Mouse (Mus musculus) forebrain, postnatal 0 days (tissue): ENCODE measurements around the gene Anxa11. TPM values are rescaled to one million over a fixed set of nuclear protein-coding genes. Genes with fewer than 3 reads are reported as not detected.

Experiments used
- ATAC-seq: fragments of 200-750 bp; cut with Nextera tagmentation; 2 replicates; pipeline ENCODE4 v1.8.0; 2017; ENCODE audit warnings: mild to moderate bottlenecking, moderate library complexity
- DNase-seq: peaks from one replicate; pipeline ENCODE4 v3.0.0-alpha.2; 2015
- H3K27ac ChIP-seq: fragments of 300-500 bp; sonication (generic); 2 replicates; pipeline ENCODE4 v1.5.1; 2014; ENCODE audit warnings: low read depth, mild to moderate bottlenecking, antibody characterized with exemption, low read length, moderate library complexity, mixed read lengths
- H3K27me3 ChIP-seq: fragments of 300-500 bp; sonication (generic); 2 replicates; pipeline ENCODE4 v1.6.1; 2014; ENCODE audit warnings: mild to moderate bottlenecking, low read length, mixed read lengths; ENCODE audit not compliant: insufficient read depth
- H3K36me3 ChIP-seq: fragments of 300-500 bp; sonication (generic); 2 replicates; pipeline ENCODE4 v1.6.1; 2014; ENCODE audit warnings: mild to moderate bottlenecking, moderate library complexity; ENCODE audit not compliant: insufficient read depth
- H3K4me1 ChIP-seq: fragments of 300-500 bp; sonication (generic); 2 replicates; pipeline ENCODE4 v1.6.1; 2014; ENCODE audit warnings: antibody characterized with exemption; ENCODE audit not compliant: insufficient read depth
- H3K4me2 ChIP-seq: fragments of 300-500 bp; sonication (generic); 2 replicates; pipeline ENCODE4 v1.6.1; 2014; ENCODE audit warnings: low read depth, mild to moderate bottlenecking, moderate library complexity
- H3K4me3 ChIP-seq: fragments of 300-500 bp; sonication (generic); 2 replicates; pipeline ENCODE4 v1.5.1; 2014; ENCODE audit warnings: low read depth, low read length, mixed read lengths
- H3K9ac ChIP-seq: fragments of 300-500 bp; sonication (generic); 2 replicates; pipeline ENCODE4 v1.6.1; 2014; ENCODE audit warnings: mild to moderate bottlenecking
- H3K9me3 ChIP-seq: fragments of 300-500 bp; sonication (generic); 2 replicates; pipeline ENCODE4 v1.6.1; 2016; ENCODE audit warnings: low read length
- CTCF ChIP-seq: sonication (generic); IDR thresholded peaks from 2 replicates; pipeline ENCODE4 v1.5.1; 2016; ENCODE audit warnings: antibody characterized with exemption, control low read depth, low read depth
- WGBS: fragments of 180-500 bp; shearing (Covaris S2); extraction: QIAGEN DNeasy Blood & Tissue Kit; methylation state at CpG from one replicate; pipeline ENCODE4 v1.1.7; 2014; 5-methylcytosine and 5-hydroxymethylcytosine counted together
- polyA plus RNA-seq: library from polyadenylated mRNA; unstranded; fragments of >200 nt; fragmentation: Nextera tagmentation; extraction: Ambion mirVana; gene quantifications from 2 replicates; pipeline ENCODE4 v1.2.1, GENCODE M21; 2015
- total RNA-seq: library from RNA; depleted of rRNA; stranded (reverse); fragments of >200 nt; gene quantifications from 2 replicates; pipeline ENCODE4 v1.2.3, GENCODE M21; 2014

The Anxa11 gene
- total and polyA plus RNA-seq, 2 experiments from 2014 or later = 3.0 to 4.2 TPM

DNA sequence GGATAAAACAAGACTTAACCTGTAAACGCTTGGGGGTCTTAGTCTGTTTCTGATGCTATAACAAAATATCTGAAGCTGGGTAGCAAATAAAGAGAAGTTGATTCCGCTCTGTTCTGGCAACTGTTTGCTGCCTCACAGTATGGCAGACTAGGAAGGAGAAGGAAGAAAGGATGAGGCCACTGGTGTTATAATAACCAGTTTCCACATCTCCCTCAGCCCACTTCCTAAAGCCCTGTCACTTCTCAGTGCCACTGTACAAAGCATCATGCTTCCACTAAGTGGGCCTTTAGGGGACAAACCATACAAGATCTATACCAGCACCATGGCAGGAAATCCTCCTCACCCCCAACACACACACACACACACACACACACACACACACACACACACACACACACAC lies 8.5 kb downstream of the Anxa11 start:
- Histone ChIP-seq H3K4me1 (no peaks in the 10 kb centered on the region), H3K27me3 (no peaks in the 10 kb centered on the region), H3K4me3 (no peak overlapping the region), H3K9ac (no peak overlapping the region), H3K9me3 (no peaks in the 10 kb centered on the region), H3K4me2 (no peak overlapping the region), H3K27ac (no peak overlapping the region), H3K36me3 (no peaks in the 10 kb centered on the region)
- no peak for TF ChIP-seq CTCF
- DNase-seq (no peak), ATAC-seq (no peak)
- WGBS = 94% methylated on average over 2 of the region's 2 CpGs

DNA sequence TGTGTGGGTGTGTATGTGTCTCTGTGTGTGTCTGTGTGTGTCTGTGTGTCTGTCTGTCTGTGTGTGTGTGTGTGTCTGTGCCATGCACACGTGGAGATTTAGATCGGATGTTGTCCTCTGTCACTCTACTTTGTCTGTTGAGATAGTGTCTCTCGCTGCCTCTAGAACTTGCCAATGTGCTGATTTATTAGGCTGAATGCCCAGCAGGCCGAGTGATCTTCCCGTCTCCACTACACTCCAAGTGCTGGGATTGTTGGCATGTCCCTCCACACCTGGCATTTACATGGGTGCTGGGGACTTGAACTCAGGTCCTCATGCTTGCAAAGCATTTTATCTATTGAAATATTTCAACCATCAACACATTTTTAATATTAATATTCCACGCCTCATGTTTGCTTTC lies 9.2 kb downstream of the Anxa11 start:
- DNase-seq (no peak), ATAC-seq (no peak)
- Histone ChIP-seq H3K4me3 (no peak overlapping the region), H3K9me3 (no peaks in the 10 kb centered on the region), H3K27me3 (no peaks in the 10 kb centered on the region), H3K36me3 (no peaks in the 10 kb centered on the region), H3K9ac (no peak overlapping the region), H3K4me2 (no peak overlapping the region), H3K27ac (no peak overlapping the region), H3K4me1 (no peaks in the 10 kb centered on the region)
- 72% methylated on average over 6 of the region's 6 CpGs for WGBS
- TF ChIP-seq CTCF = no peak

DNA sequence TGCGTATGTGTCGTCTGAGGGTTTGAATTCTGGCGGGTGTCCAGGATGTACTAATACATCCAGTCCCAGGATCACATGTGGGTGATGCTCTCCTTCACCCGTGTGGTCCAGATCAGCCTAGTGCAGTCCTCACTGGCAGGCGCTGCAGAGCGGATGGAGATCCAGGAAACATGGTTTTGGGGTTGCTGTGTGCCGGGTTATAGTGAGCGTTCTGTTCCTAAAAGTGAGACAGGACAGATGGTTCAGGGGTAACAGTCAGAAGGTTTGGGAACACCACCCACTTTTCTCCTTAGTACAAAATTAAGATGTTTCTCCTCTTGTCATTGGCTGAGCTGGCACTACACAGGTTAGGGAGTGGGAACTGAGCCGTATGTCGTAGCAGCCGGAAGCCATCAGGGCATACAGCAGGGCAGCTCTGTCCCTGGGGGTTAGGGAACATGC lies 10.2 kb downstream of the Anxa11 start:
- Histone ChIP-seq H3K27ac (no peak overlapping the region), H3K36me3 (no peaks in the 10 kb centered on the region), H3K4me2 (no peak overlapping the region), H3K9me3 (no peaks in the 10 kb centered on the region), H3K9ac (no peak overlapping the region), H3K4me3 (no peak overlapping the region), H3K4me1 (no peaks in the 10 kb centered on the region), H3K27me3 (no peaks in the 10 kb centered on the region)
- no peak for TF ChIP-seq CTCF
- DNase-seq (no peak), ATAC-seq (no peak)
- 81% methylated on average over 11 of the region's 11 CpGs for WGBS

DNA sequence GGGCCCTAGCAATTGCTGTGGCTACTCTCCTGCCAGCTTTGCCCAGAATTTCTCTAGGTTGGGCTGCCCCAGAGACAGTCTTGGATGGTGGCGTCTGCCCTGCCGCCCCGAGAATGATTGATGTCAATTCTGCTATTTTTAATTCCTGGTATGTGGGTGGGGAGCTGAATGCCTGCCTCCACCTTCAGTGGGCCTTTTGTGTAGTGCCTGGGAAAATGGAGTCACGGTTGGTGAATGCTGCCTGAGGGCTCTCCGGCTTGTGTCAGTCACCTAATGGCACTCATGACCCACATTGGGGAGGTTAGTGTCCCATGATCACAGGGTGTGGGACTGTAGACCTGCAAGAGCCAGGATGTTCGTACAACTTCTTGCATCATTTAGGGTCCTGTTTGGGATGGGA lies 11.3 kb downstream of the Anxa11 start:
- DNase-seq (no peak), ATAC-seq (no peak)
- 76% methylated on average over 6 of the region's 6 CpGs for WGBS
- Histone ChIP-seq H3K27me3 (no peaks in the 10 kb centered on the region), H3K4me3 (no peak overlapping the region), H3K27ac (no peak overlapping the region), H3K4me1 (no peaks in the 10 kb centered on the region), H3K9ac (no peak overlapping the region), H3K9me3 (no peaks in the 10 kb centered on the region), H3K36me3 (no peaks in the 10 kb centered on the region), H3K4me2 (no peak overlapping the region)
- no peak for TF ChIP-seq CTCF

DNA sequence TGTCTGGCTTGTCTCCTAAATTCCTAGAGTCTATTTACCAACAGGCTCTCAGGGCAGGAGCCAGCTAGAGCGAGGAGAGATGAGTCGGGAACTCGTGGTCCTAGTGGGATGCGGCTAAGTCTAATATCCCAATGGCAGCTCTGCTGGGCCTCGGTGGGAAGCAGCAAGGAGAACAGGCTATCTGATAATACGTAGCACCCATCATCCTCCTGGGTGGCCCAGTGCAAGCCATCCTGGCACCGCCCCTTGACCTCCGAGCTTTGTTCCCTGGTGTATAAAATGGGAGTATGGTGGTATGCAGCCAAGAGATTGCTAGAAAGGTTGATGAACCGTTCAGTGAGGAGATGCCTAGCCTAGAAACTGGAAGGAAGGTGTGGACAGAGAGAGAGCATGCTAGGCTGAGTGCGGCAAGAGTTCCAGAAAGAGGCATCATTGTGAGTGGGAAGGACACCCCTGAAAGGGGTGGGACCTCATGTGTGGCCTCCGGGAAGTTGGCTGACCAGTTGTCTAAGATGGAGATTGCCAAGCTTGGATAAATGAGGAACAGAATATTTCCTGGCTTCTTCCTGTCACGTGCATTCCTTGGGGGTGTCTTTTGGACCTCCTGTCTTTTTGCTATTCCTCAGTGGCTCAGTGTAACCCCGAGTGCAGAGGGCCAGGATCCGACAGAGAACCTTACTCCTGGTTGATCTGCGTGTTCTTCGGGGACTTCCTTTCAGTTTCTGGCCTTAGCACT lies 11.9 kb downstream of the Anxa11 start:
- Histone ChIP-seq H3K9ac (no peak overlapping the region), H3K9me3 (no peaks in the 10 kb centered on the region), H3K4me2 (no peak overlapping the region), H3K4me1 (no peaks in the 10 kb centered on the region), H3K27me3 (no peaks in the 10 kb centered on the region), H3K27ac (no peak overlapping the region), H3K4me3 (no peak overlapping the region), H3K36me3 (no peaks in the 10 kb centered on the region)
- no peak for ATAC-seq
- no peak for DNase-seq
- TF ChIP-seq CTCF = no peak
- WGBS = 91% methylated on average over 16 of the region's 16 CpGs

DNA sequence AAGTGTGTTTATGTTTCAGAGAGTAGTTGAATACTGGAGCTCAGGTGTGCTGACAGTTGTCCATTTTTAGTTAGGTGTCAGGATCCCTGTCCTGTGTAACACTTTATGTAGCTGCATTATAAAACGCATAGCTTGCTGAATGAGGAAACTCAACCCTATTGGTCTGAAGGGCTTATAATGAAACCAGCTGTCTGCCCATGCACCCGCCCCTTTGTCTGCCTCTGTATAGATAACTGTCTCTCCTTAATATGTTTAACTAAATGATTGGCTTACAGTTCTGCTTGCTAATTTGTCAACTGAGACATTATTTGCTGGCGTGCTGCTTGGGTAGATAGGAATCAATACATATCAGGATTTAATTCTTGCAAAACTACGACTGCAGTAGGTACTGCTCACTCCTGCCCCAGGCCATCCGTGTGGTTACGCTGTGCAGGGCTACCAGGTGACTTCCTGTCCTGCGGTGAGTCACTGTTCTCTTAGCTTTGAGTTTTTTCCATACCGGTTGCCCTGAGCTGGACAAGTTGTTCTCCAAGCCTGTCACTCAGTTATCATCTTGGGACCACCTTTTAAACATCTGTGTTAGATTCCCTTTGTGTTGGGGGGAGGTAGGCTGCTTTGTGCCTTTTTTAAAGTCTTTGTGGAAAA lies 13.4 kb downstream of the Anxa11 start:
- 78% methylated on average over 8 of the region's 8 CpGs for WGBS
- no peak for DNase-seq
- H3K27me3 ChIP-seq = no peaks in the 10 kb centered on the region
- no peak overlapping the region for H3K4me3 ChIP-seq
- no peak overlapping the region for H3K9ac ChIP-seq
- no peaks in the 10 kb centered on the region for H3K36me3 ChIP-seq
- no peaks in the 10 kb centered on the region for H3K4me1 ChIP-seq
- H3K27ac ChIP-seq = no peak overlapping the region
- no peaks in the 10 kb centered on the region for H3K9me3 ChIP-seq
- H3K4me2 ChIP-seq = no peak overlapping the region
- no peak for TF ChIP-seq CTCF
- ATAC-seq = no peak

DNA sequence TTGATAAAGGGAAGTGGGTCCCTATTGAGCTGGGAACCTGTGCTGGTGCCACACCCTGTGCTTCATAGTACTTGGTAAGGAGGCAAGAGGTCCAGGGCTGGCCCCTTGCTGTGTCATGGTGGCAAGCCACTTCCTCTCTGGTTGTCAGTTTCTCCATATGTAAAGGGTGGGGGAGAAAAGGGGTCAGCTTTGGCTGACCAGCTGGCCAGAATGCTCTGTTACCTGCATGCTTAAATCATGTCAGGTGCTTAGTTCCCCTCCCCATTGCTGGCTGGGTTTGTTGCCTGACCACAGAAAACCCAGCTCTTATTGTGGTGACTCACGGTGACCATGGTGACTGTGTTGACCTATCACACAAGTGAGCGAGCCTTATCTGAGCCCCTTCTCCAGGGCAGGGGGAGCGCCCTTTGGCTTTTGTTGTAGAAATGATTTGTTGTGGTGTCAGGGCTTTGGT lies 15.2 kb downstream of the Anxa11 start:
- Histone ChIP-seq H3K27ac (no peak overlapping the region), H3K27me3 (no peaks in the 10 kb centered on the region), H3K9ac (no peak overlapping the region), H3K4me2 (no peak overlapping the region), H3K4me3 (no peak overlapping the region), H3K36me3 (no peaks in the 10 kb centered on the region), H3K4me1 (no peaks in the 10 kb centered on the region), H3K9me3 (no peaks in the 10 kb centered on the region)
- DNase-seq (no peak), ATAC-seq (no peak)
- TF ChIP-seq CTCF = no peak
- WGBS = 75% methylated on average over 3 of the region's 3 CpGs
